ENCODE assay signal across 8 mouse cellular contexts in the genomic region with DNA sequence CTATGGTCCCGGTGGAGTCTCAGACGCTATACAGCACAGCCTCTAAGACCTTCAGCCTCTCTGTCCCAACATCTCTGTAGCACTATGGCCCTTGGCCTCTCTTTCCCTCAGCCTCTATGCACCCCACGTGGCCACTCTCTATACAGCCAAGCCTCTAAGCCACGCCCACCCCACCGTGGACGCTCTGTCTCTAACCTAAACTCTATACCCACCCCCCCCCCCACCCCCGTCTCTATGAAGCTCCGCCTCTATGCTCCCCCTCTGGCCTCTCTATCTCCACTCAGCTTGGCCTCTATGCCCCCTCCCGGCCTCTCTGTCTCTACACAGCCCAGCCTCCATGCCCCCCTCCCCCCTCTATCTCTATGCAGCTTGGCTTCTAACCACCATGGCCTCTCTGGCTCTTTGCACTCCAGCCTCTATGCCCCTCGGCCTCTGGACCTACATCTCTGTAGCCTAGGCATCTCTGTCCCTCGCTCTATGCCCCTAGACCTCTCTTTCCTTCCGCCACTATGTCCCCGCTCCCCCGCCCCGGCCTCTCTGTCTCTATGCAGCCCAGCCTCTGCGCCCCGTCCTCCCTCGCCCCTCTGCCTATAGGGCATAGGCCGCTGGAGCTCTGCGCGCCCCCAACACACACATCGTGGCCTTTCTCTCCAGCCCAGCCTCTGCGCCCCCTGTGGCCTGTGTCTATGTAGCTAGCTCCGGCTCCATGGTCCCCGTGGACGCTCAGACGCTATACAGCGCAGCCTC. TPM values are rescaled to one million over a fixed set of nuclear protein-coding genes. Genes with fewer than 3 reads are reported as not detected.
DNase-seq lines count a peak whose midpoint lies in the region; ATAC-seq and TF ChIP-seq lines count a peak whose summit lies in the region.

No protein-coding gene starts in this region.

- H3K9ac ChIP-seq in liver, embryonic 15.5 days = peak overlapping the region; percentile 46; the same call in 1 of the 2 replicates
- peak overlapping the region; percentile 57 for H3K9ac ChIP-seq in stomach, postnatal 0 days (ENCODE audit: low read length)

- no peaks in the 10 kb centered on the region for H3K27me3 ChIP-seq in kidney, adult 2 months (replicated peaks; ENCODE audit: control insufficient read depth, insufficient read depth, low read length)
- no peaks in the 10 kb centered on the region for H3K27me3 ChIP-seq in liver, embryonic 15.5 days
- no peaks in the 10 kb centered on the region for H3K27me3 ChIP-seq in stomach, postnatal 0 days (ENCODE audit: control insufficient read depth, insufficient read depth, low read length)

- no peak overlapping the region for H3K27ac ChIP-seq in kidney, adult 2 months (ENCODE audit: insufficient read depth, low read depth, low read length)
- peak overlapping the region; percentile 65 for H3K27ac ChIP-seq in liver, embryonic 15.5 days (replicated peaks)
- H3K27ac ChIP-seq in stomach, postnatal 0 days (replicated peaks) = peak overlapping the region; percentile 36

- H3K36me3 ChIP-seq in kidney, adult 2 months (ENCODE audit: control insufficient read depth, insufficient read depth, low read length) = no peaks in the 10 kb centered on the region
- no peaks in the 10 kb centered on the region for H3K36me3 ChIP-seq in liver, embryonic 15.5 days (replicated peaks)
- no peaks in the 10 kb centered on the region for H3K36me3 ChIP-seq in stomach, postnatal 0 days (ENCODE audit: control insufficient read depth, insufficient read depth, low read length)

- TF ChIP-seq EP300 in stomach, postnatal 0 days (optimal IDR thresholded peaks at IDR 0.05) = no peak

- peak overlapping the region; percentile 66 for H3K4me3 ChIP-seq in kidney, adult 2 months (ENCODE audit: insufficient read depth, low read depth, low read length)
- peak overlapping the region; percentile 54 for H3K4me3 ChIP-seq in liver, embryonic 15.5 days (replicated peaks)
- H3K4me3 ChIP-seq in stomach, postnatal 0 days (ENCODE audit: low read depth, low read length) = peak overlapping the region; percentile 33

- DNase-seq in layer of hippocampus, adult 9-11 months = peak; percentile 74
- DNase-seq in layer of hippocampus, postnatal 14 days (ENCODE audit: low spot score in 2 of 2) = no peak
- peak; percentile 81 to 85 for DNase-seq in cerebellum, postnatal 36 days
- peak; percentile 2 for DNase-seq in heart, adult 8-10 months (ENCODE audit: low spot score)
- peak; percentile 24 for DNase-seq in kidney, adult 2 months
- DNase-seq in neural tube, embryonic 10.5 days (ENCODE audit: extremely low spot score, low spot score) = peak; percentile 81
- DNase-seq in stomach, postnatal 0 days (ENCODE audit: low spot score) = peak; percentile 72

- 0 out of 2 replicates have a peak, but pooled peaks have one; percentile 21 for TF ChIP-seq CTCF in kidney, adult 2 months (conservative IDR thresholded peaks at IDR 0.05; ENCODE audit: insufficient read depth, insufficient read length, low read depth, low read length)
- peak; percentile 59 for TF ChIP-seq CTCF in stomach, postnatal 0 days (IDR thresholded peaks at IDR 0.05; ENCODE audit: low read depth)

- ATAC-seq in liver, embryonic 15.5 days (ENCODE audit: insufficient read depth) = peak; percentile 78
- ATAC-seq in stomach, postnatal 0 days (ENCODE audit: low FRiP score, low TSS enrichment) = peak; percentile 81

- H3K4me1 ChIP-seq in kidney, adult 2 months (ENCODE audit: control insufficient read depth, insufficient read depth, low read length) = no peaks in the 10 kb centered on the region
- peaks cover 7% of the 10 kb centered on the region; the same call in 1 of the 2 replicates for H3K4me1 ChIP-seq in liver, embryonic 15.5 days (replicated peaks)
- no peaks in the 10 kb centered on the region for H3K4me1 ChIP-seq in stomach, postnatal 0 days (replicated peaks; ENCODE audit: control insufficient read depth, insufficient read depth)

- H3K9me3 ChIP-seq in liver, embryonic 15.5 days (replicated peaks) = no peaks in the 10 kb centered on the region
- H3K9me3 ChIP-seq in stomach, postnatal 0 days (ENCODE audit: control insufficient read depth, low read length) = no peaks in the 10 kb centered on the region

- TF ChIP-seq POLR2A in kidney, adult 2 months (IDR thresholded peaks at IDR 0.05; ENCODE audit: low read depth, low read length) = no peak

- 3% methylated on average over 19 of the region's 28 CpGs for WGBS in kidney, adult 2 months
- 24% methylated on average over 28 of the region's 28 CpGs for WGBS in liver, embryonic 15.5 days (ENCODE audit: insufficient replicate concordance)
- 24% methylated on average over 25 of the region's 28 CpGs for WGBS in stomach, postnatal 0 days

- H3K4me2 ChIP-seq in liver, embryonic 15.5 days = peak overlapping the region; percentile 79
- peak overlapping the region; percentile 53 for H3K4me2 ChIP-seq in stomach, postnatal 0 days (replicated peaks; ENCODE audit: low read depth)

RNA-seq across cellular contexts. Expression of a gene that starts 11.3 kb away (rescaled TPM):
- 10 to 100 TPM; 62.1 to 63.4 TPM for total RNA-seq in layer of hippocampus, postnatal 14 days (2021)
- 10 to 100 TPM; 36.5 to 41.1 (median 39.1) TPM for total RNA-seq in heart, adult 8-10 months (2022)
- polyA plus RNA-seq in kidney, adult 2 months (2012; rRNA removed) = 17.1 and 20.8 TPM in 2 replicates
- 26.3 and 26.6 TPM in 2 replicates for polyA plus RNA-seq in liver, embryonic 15.5 days (2015; fragmentation: Nextera tagmentation; extraction: Ambion mirVana)
- 33.7 and 35.8 TPM in 2 replicates for polyA plus RNA-seq in stomach, postnatal 0 days (2015; fragmentation: Nextera tagmentation; extraction: Ambion mirVana)

Comparison
In these comparisons a context has a peak if more than half of its experiments do, and no peak if none do; other contexts are left out.
1. DNase-seq: peak in layer of hippocampus, adult 9-11 months (single experiment), cerebellum, postnatal 36 days (2 of 2), heart, adult 8-10 months (single experiment), kidney, adult 2 months (single experiment), neural tube, embryonic 10.5 days (single experiment) and stomach, postnatal 0 days (single experiment); none in layer of hippocampus, postnatal 14 days (0 of 2).
2. Peak in every context shown above with its lines, with median percentiles within 50 percentile points of each other: H3K4me3 ChIP-seq.